Mouse (Mus musculus) lung, postnatal 0 days (tissue): ENCODE measurements around the gene Lpp. TPM values are rescaled to one million over a fixed set of nuclear protein-coding genes. Genes with fewer than 3 reads are reported as not detected.
A peak's percentile ranks its signal among the peaks of the same experiment; 100 is the strongest.

Experiments used
- ATAC-seq: fragments of 200-750 bp; cut with Nextera tagmentation; 2 replicates; pipeline ENCODE4 v1.8.0; 2017; ENCODE audit warnings: moderate library complexity
- DNase-seq: peaks from one replicate; pipeline ENCODE4 v3.0.0-alpha.2; 2016; ENCODE audit warnings: low spot score
- H3K27ac ChIP-seq: fragments of 300-500 bp; sonication (generic); 2 replicates; pipeline ENCODE4 v1.5.1; 2014; ENCODE audit warnings: antibody characterized with exemption, mild to moderate bottlenecking, low read length, mixed read lengths
- H3K27me3 ChIP-seq: fragments of 300-500 bp; sonication (generic); replicated peaks from 2 replicates; pipeline ENCODE4 v1.6.1; 2014; ENCODE audit warnings: low read length, mixed read lengths; ENCODE audit not compliant: insufficient read depth
- H3K36me3 ChIP-seq: fragments of 300-500 bp; sonication (generic); 2 replicates; pipeline ENCODE4 v1.6.1; 2014; ENCODE audit warnings: low read length, mixed read lengths; ENCODE audit not compliant: insufficient read depth
- H3K4me1 ChIP-seq: fragments of 300-500 bp; sonication (generic); 2 replicates; pipeline ENCODE4 v1.6.1; 2014; ENCODE audit warnings: antibody characterized with exemption, low read depth, low read length, mixed read lengths; ENCODE audit not compliant: insufficient read depth
- H3K4me2 ChIP-seq: fragments of 300-500 bp; sonication (generic); replicated peaks from 2 replicates; pipeline ENCODE4 v1.6.1; 2014; ENCODE audit warnings: low read depth, mild to moderate bottlenecking, low read length, moderate library complexity, mixed read lengths
- H3K4me3 ChIP-seq: fragments of 300-500 bp; sonication (generic); 2 replicates; pipeline ENCODE4 v1.5.1; 2014; ENCODE audit warnings: low read depth, low read length
- H3K9ac ChIP-seq: fragments of 300-500 bp; sonication (generic); replicated peaks from 2 replicates; pipeline ENCODE4 v1.6.1; 2014; ENCODE audit warnings: low read depth, mild to moderate bottlenecking
- H3K9me3 ChIP-seq: fragments of 300-500 bp; sonication (generic); 2 replicates; pipeline ENCODE4 v1.6.1; 2016; ENCODE audit warnings: low read length, mixed read lengths
- CTCF ChIP-seq: IDR thresholded peaks from 2 replicates; pipeline ENCODE4 v1.5.1; 2016; ENCODE audit warnings: antibody characterized with exemption, mild to moderate bottlenecking
- EP300 ChIP-seq: IDR thresholded peaks from 2 replicates; pipeline ENCODE4 v1.6.1; 2016; ENCODE audit warnings: antibody characterized with exemption, mild to moderate bottlenecking, control low read depth
- WGBS: fragments of 180-500 bp; shearing (Covaris S2); extraction: QIAGEN DNeasy Blood & Tissue Kit; methylation state at CpG from one replicate; pipeline ENCODE4 v1.1.7; 2014; 5-methylcytosine and 5-hydroxymethylcytosine counted together
- polyA plus RNA-seq: library from polyadenylated mRNA; unstranded; fragments of >200 nt; fragmentation: Nextera tagmentation; extraction: Ambion mirVana; gene quantifications from 2 replicates; pipeline ENCODE4 v1.2.1, GENCODE M21; 2015

Gene Lpp
- polyA plus RNA-seq, 1 experiment from 2014 or later, result 36.8 TPM

DNA sequence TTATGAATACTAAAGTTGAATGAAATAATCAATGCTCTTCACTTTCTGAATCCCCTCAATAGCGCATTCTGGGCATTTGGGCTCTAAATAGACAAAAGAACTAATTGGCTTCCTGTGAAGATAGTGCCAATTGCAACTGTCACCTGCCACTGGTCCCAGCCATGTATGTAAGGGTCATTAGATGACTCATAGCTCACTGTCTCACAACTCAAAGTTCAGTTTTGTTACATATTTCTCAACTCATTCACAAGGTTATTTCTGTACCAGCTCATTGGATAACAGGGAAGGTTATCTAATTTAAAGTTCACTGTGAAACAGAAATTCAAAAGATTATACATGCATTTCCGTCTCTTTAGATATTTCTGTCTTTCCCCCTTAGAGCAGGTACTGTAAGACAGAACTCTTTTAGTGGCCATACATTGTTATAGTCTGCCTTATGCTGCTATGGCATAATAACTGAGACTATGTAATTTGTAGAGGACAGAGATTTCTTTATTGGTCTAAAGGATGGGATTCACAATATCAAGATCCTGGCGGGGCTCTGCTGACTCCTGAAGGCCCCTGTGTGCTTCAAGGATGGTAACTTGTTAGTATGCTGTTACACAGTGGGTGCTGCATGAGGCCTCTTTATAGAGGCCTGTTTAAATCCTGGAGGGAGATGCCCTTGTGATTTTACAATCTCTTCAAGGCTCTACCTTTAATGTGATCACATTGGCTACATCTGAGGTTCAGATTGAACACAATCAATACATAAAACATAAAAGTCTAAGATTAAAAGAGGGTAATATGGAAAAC is 488.9 kb downstream of the Lpp start:
- ATAC-seq (no peak), DNase-seq (no peak)
- Histone ChIP-seq H3K9me3 (no peaks in the 10 kb centered on the region), H3K27ac (no peak overlapping the region), H3K9ac (no peak overlapping the region), H3K4me1 (no peaks in the 10 kb centered on the region), H3K4me2 (no peak overlapping the region), H3K4me3 (no peak overlapping the region), H3K27me3 (no peaks in the 10 kb centered on the region), H3K36me3 (no peaks in the 10 kb centered on the region)
- 97% methylated on average over 3 of the region's 3 CpGs for WGBS
- TF ChIP-seq EP300 (no peak), CTCF (no peak)

GRCm38 (mm10) chr16:24884017-24884416 is 490.7 kb downstream of the Lpp start:
- TF ChIP-seq EP300 (no peak), CTCF (peak; percentile 45)
- Histone ChIP-seq H3K9ac (no peak overlapping the region), H3K4me3 (no peak overlapping the region), H3K9me3 (no peaks in the 10 kb centered on the region), H3K27me3 (no peaks in the 10 kb centered on the region), H3K27ac (no peak overlapping the region), H3K36me3 (no peaks in the 10 kb centered on the region), H3K4me2 (no peak overlapping the region), H3K4me1 (no peaks in the 10 kb centered on the region)
- DNase-seq, result no peak
- ATAC-seq, result no peak

DNA sequence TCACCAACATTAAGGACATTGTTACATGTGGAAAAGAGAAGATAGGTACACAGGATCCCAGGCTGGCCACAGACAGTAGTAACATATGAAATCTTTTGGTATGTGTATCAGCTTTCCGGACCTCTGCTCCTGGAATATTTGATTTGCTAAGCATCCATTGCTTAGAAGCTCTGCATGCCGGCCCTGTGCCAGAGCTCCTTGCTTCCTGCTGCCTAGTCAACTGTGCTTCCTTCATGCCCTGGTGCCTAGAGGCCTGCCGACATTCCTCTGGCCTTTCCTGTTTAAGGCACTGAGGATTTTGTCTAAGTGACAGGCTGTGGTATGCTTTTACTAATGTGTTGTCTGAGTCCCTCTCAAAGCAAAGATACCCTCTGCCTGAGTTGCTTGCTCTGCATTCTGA is 493.0 kb downstream of the Lpp start:
- Histone ChIP-seq H3K36me3 (no peaks in the 10 kb centered on the region), H3K4me3 (no peak overlapping the region), H3K4me1 (no peaks in the 10 kb centered on the region), H3K27ac (no peak overlapping the region), H3K27me3 (no peaks in the 10 kb centered on the region), H3K9me3 (no peaks in the 10 kb centered on the region), H3K4me2 (no peak overlapping the region), H3K9ac (no peak overlapping the region)
- ATAC-seq (no peak), DNase-seq (no peak)
- no peak for TF ChIP-seq EP300
- TF ChIP-seq CTCF, result no peak
- 33% methylated on average over 3 of the region's 3 CpGs for WGBS

- Histone ChIP-seq H3K27ac (no peak overlapping the region), H3K36me3 (no peaks in the 10 kb centered on the region), H3K4me2 (no peak overlapping the region), H3K4me3 (no peak overlapping the region), H3K9me3 (no peaks in the 10 kb centered on the region), H3K27me3 (no peaks in the 10 kb centered on the region), H3K4me1 (peaks cover 2% of the 10 kb centered on the region; the same call in 1 of the 2 replicates), H3K9ac (no peak overlapping the region)
- TF ChIP-seq CTCF (no peak), EP300 (no peak)
- ATAC-seq, result no peak
- 60% methylated on average over 7 of the region's 7 CpGs for WGBS
- no peak for DNase-seq
These were observed 493.6 kb downstream of the Lpp start for GRCm38 (mm10) chr16:24886943-24887342.

DNA sequence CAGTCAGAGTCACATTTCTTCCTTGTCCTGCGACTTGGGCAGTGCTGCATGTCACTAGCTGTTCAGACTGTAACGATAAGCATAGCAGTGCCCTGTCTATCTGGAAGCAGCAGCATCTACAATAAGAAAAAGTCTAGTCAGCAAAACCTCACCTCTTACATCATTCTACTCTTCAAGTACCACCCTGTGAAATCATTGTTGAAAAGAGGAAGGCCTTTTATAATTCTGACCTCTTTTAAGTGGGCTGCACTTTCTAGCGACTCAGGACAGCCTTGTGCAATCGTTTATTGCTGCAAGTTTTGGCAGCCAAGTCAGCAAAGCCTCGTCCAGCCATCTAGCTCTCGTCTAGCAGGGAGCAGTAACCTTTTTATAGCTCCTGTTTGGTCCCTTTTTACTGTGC is 498.1 kb downstream of the Lpp start:
- peak; percentile 94 for DNase-seq
- no peaks in the 10 kb centered on the region for H3K9me3 ChIP-seq
- 25% methylated on average over 6 of the region's 6 CpGs for WGBS
- H3K27ac ChIP-seq, result no peak overlapping the region
- no peak overlapping the region for H3K9ac ChIP-seq
- no peak overlapping the region for H3K4me2 ChIP-seq
- no peak for TF ChIP-seq CTCF
- TF ChIP-seq EP300, result peak; percentile 84
- H3K4me3 ChIP-seq, result no peak overlapping the region
- H3K27me3 ChIP-seq, result no peaks in the 10 kb centered on the region
- H3K36me3 ChIP-seq, result no peaks in the 10 kb centered on the region
- peak; percentile 90 for ATAC-seq
- peaks cover 6% of the 10 kb centered on the region; the same call in 1 of the 2 replicates for H3K4me1 ChIP-seq

DNA sequence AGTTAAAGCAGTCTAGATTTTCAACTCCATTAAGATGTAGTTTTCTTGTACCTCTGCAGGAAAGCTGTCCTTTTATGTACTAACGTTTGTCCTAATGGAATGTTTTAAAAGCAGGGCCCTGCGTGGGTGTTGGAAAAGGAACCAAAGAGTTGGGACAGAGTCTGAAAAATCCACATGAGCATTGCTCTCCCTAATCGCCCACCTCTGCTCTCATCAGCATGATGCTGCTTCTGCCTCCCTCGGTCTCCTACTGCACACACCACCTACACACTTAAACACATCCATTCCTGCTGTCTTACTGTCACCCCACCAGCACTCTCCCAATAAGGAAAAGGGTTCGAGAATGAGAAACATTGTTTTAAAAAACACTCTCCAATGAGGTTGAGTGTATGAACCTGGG is 501.9 kb downstream of the Lpp start:
- no peaks in the 10 kb centered on the region for H3K36me3 ChIP-seq
- H3K9me3 ChIP-seq, result no peaks in the 10 kb centered on the region
- no peak for TF ChIP-seq CTCF
- no peak for TF ChIP-seq EP300
- peaks cover 6% of the 10 kb centered on the region; the same call in 1 of the 2 replicates for H3K4me1 ChIP-seq
- no peak overlapping the region for H3K9ac ChIP-seq
- H3K4me2 ChIP-seq, result no peak overlapping the region
- ATAC-seq (no peak), DNase-seq (no peak)
- H3K27me3 ChIP-seq, result no peaks in the 10 kb centered on the region
- no peak overlapping the region for H3K4me3 ChIP-seq
- no peak overlapping the region for H3K27ac ChIP-seq
- 70% methylated on average over 5 of the region's 5 CpGs for WGBS
